ENCODE assay signal across 8 mouse cellular contexts in the genomic region with DNA sequence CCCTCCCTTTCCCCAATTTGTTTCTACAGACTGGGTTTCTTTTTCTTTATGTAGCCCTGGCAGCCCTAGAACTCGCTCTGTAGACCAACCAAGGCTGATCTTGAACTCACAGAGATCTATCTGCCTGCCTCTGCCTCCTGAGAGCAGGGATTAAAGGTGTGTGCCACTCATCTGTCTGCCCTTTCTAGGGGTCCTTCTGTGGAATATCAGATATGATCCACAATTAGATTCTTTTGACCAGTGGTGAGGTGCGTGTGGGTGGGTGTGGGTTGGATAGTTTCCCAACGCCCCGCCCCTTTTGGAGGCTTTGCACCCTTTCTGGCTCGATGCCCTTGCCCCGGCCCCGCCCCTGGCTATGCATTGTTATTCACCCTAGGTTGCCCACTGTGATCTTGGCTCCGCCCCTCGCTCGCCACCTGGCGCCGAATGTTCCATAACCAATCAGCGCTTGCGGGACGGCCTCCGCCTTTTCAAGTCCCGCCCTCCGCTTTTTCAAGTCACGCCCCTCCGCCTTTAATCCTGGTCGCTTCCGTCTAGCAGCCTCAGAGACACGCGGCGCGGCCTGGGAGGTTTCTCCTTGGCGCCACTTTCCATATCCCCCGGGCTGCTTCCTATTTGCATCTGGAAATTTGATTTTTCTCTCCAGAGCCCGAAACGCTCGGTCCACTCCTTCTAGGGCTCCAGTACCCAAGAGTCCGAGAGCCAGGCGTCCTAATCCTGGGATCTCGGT. TPM values are rescaled to one million over a fixed set of nuclear protein-coding genes. Genes with fewer than 3 reads are reported as not detected.
DNase-seq lines count a peak whose midpoint lies in the region; ATAC-seq lines count a peak whose summit lies in the region.

A gene (plus strand): TSS at position 516 of the 730 bp plus-strand sequence.

- peak; percentile 81 for ATAC-seq in embryonic facial prominence, embryonic 15.5 days (ENCODE audit: insufficient number of reproducible peaks, low FRiP score, low TSS enrichment, low read depth)
- ATAC-seq in kidney, embryonic 14.5 days (ENCODE audit: low FRiP score, low TSS enrichment) = peak; percentile 84
- peak; percentile 78 for ATAC-seq in limb, embryonic 15.5 days (ENCODE audit: insufficient number of reproducible peaks, low FRiP score, low TSS enrichment, low read depth)

- H3K4me2 ChIP-seq in embryonic facial prominence, embryonic 15.5 days (replicated peaks) = peak within 1 kb of the TSS; percentile 99
- peak within 1 kb of the TSS; percentile 88 for H3K4me2 ChIP-seq in kidney, embryonic 14.5 days (replicated peaks; ENCODE audit: low read depth, low read length)
- peak within 1 kb of the TSS; percentile 99 for H3K4me2 ChIP-seq in limb, embryonic 15.5 days

- H3K9me3 ChIP-seq in embryonic facial prominence, embryonic 15.5 days (replicated peaks) = no peaks in the 10 kb centered on the region
- no peaks in the 10 kb centered on the region; the same call in 1 of the 2 replicates for H3K9me3 ChIP-seq in kidney, embryonic 14.5 days (ENCODE audit: control insufficient read depth, low read length)
- H3K9me3 ChIP-seq in limb, embryonic 15.5 days = no peaks in the 10 kb centered on the region

- H3K4me1 ChIP-seq in embryonic facial prominence, embryonic 15.5 days = peaks cover 35% of the 10 kb centered on the region
- peaks cover 22% of the 10 kb centered on the region for H3K4me1 ChIP-seq in kidney, embryonic 14.5 days (ENCODE audit: control insufficient read depth, insufficient read depth, low read length)
- H3K4me1 ChIP-seq in limb, embryonic 15.5 days = peaks cover 42% of the 10 kb centered on the region

- 2% methylated on average over 34 of the region's 34 CpGs for WGBS in embryonic facial prominence, embryonic 15.5 days
- 2% methylated on average over 34 of the region's 34 CpGs for WGBS in kidney, embryonic 14.5 days
- WGBS in limb, embryonic 15.5 days = 3% methylated on average over 34 of the region's 34 CpGs

- peak; percentile 93 for DNase-seq in 3T3-L1 (ENCODE audit: low read depth, low spot score)
- peak; percentile 90 to 91 for DNase-seq in adrenal gland, postnatal 36 days
- DNase-seq in heart, adult 9 months (ENCODE audit: low spot score in 2 of 2) = peak; percentile 94
- DNase-seq in monocyte, adult 2 months (ENCODE audit: low read depth in 1 of 2, low spot score in 2 of 2) = peak; percentile 73 to 78
- peak; percentile 96 to 98 for DNase-seq in spleen, postnatal 36 days (ENCODE audit: low spot score in 2 of 2)

- no peaks in the 10 kb centered on the region for H3K36me3 ChIP-seq in embryonic facial prominence, embryonic 15.5 days
- H3K36me3 ChIP-seq in kidney, embryonic 14.5 days (ENCODE audit: control insufficient read depth, insufficient read depth, low read length) = no peaks in the 10 kb centered on the region
- H3K36me3 ChIP-seq in limb, embryonic 15.5 days = no peaks in the 10 kb centered on the region

- H3K27me3 ChIP-seq in embryonic facial prominence, embryonic 15.5 days = no peaks in the 10 kb centered on the region
- no peaks in the 10 kb centered on the region for H3K27me3 ChIP-seq in kidney, embryonic 14.5 days (ENCODE audit: control insufficient read depth, insufficient read depth, low read length)
- no peaks in the 10 kb centered on the region for H3K27me3 ChIP-seq in limb, embryonic 15.5 days

- peak within 1 kb of the TSS; percentile 51 for H3K9ac ChIP-seq in embryonic facial prominence, embryonic 15.5 days
- peak within 1 kb of the TSS; percentile 77 for H3K9ac ChIP-seq in kidney, embryonic 14.5 days (ENCODE audit: low read depth, low read length)
- H3K9ac ChIP-seq in limb, embryonic 15.5 days = peak within 1 kb of the TSS; percentile 65

- H3K27ac ChIP-seq in embryonic facial prominence, embryonic 15.5 days (replicated peaks) = peak within 1 kb of the TSS; percentile 53; the same call in 1 of the 2 replicates
- H3K27ac ChIP-seq in kidney, embryonic 14.5 days (ENCODE audit: low read depth, low read length) = peak within 1 kb of the TSS; percentile 55; the same call in 1 of the 2 replicates
- peak within 1 kb of the TSS; percentile 63 for H3K27ac ChIP-seq in limb, embryonic 15.5 days

- H3K4me3 ChIP-seq in embryonic facial prominence, embryonic 15.5 days (replicated peaks) = peak within 1 kb of the TSS; percentile 62
- peak within 1 kb of the TSS; percentile 62 for H3K4me3 ChIP-seq in kidney, embryonic 14.5 days (ENCODE audit: low read length)
- peak within 1 kb of the TSS; percentile 66 for H3K4me3 ChIP-seq in limb, embryonic 15.5 days

RNA-seq across cellular contexts. Expression of the gene that starts here (rescaled TPM):
- total RNA-seq in adrenal gland, postnatal 36 days (2021) = 100 to 1,000 TPM; 118 to 152 TPM
- polyA plus RNA-seq in embryonic facial prominence, embryonic 15.5 days (2015; fragmentation: Nextera tagmentation; extraction: Ambion mirVana) = 34.5 and 35.5 TPM in 2 replicates
- 30.2 and 36.1 TPM in 2 replicates for polyA plus RNA-seq in kidney, embryonic 14.5 days (2014; fragmentation: Nextera tagmentation; extraction: Ambion mirVana)
- polyA plus RNA-seq in limb, embryonic 15.5 days (2015; fragmentation: Nextera tagmentation; extraction: Ambion mirVana) = 32.5 and 39.5 TPM in 2 replicates

Comparison
In these comparisons a context has a peak if more than half of its experiments do, and no peak if none do; other contexts are left out.
1. Peak in every context shown above with its lines: DNase-seq, ATAC-seq, H3K4me3 ChIP-seq and H3K27ac ChIP-seq.